Mouse (Mus musculus): ENCODE measurements around the gene Rgs8.

Rgs8 gene

GRCm38 (mm10) chr1:153675591-153675990 lies 22.8 kb downstream of the Rgs8 start:
- no peak for DNase-seq (ENCODE audit: low spot score)

- DNase-seq (ENCODE audit: low spot score) = no peak
These were observed 24.8 kb downstream of the Rgs8 start for GRCm38 (mm10) chr1:153677635-153678034.

GRCm38 (mm10) chr1:153679147-153679546 lies 26.3 kb downstream of the Rgs8 start:
- no peak for DNase-seq (ENCODE audit: low spot score)

- DNase-seq (ENCODE audit: low spot score) = no peak
These were observed 26.8 kb downstream of the Rgs8 start for GRCm38 (mm10) chr1:153679653-153680052.

- no peak for DNase-seq (ENCODE audit: low spot score)
These were observed 27.5 kb downstream of the Rgs8 start for GRCm38 (mm10) chr1:153680363-153680762.

GRCm38 (mm10) chr1:153681036-153681435 lies 28.2 kb downstream of the Rgs8 start:
- no peak for DNase-seq (ENCODE audit: low spot score)

- no peak for DNase-seq (ENCODE audit: low spot score)
These were observed 30.4 kb downstream of the Rgs8 start for GRCm38 (mm10) chr1:153683190-153683589.

GRCm38 (mm10) chr1:153685630-153686029 lies 32.8 kb downstream of the Rgs8 start:
- DNase-seq (ENCODE audit: low spot score) = no peak

- no peak for DNase-seq (ENCODE audit: low spot score)
These were observed 39.7 kb downstream of the Rgs8 start for GRCm38 (mm10) chr1:153692526-153692925.

- no peak for DNase-seq (ENCODE audit: low spot score)
These were observed 41.7 kb downstream of the Rgs8 start for GRCm38 (mm10) chr1:153694372-153695120.

GRCm38 (mm10) chr1:153695398-153695797 lies 42.6 kb downstream of the Rgs8 start:
- DNase-seq (ENCODE audit: low spot score) = no peak

- no peak for DNase-seq (ENCODE audit: low spot score)
These were observed 43.3 kb downstream of the Rgs8 start for GRCm38 (mm10) chr1:153696093-153696492.

- DNase-seq (ENCODE audit: low spot score) = no peak
These were observed 43.7 kb downstream of the Rgs8 start for GRCm38 (mm10) chr1:153696541-153696940.

GRCm38 (mm10) chr1:153697581-153698251 lies 44.9 kb downstream of the Rgs8 start:
- DNase-seq (ENCODE audit: low spot score) = no peak

- DNase-seq (ENCODE audit: low spot score) = no peak
These were observed 45.7 kb downstream of the Rgs8 start for GRCm38 (mm10) chr1:153698311-153699084.

GRCm38 (mm10) chr1:153700448-153701063 lies 47.7 kb downstream of the Rgs8 start:
- DNase-seq (ENCODE audit: low spot score) = no peak

- no peak for DNase-seq (ENCODE audit: low spot score)
These were observed 48.6 kb downstream of the Rgs8 start for GRCm38 (mm10) chr1:153701461-153701860.

GRCm38 (mm10) chr1:153702166-153702852 lies 49.5 kb downstream of the Rgs8 start:
- DNase-seq (ENCODE audit: low spot score) = no peak

- no peak for DNase-seq (ENCODE audit: low spot score)
These were observed 50.1 kb downstream of the Rgs8 start for GRCm38 (mm10) chr1:153702853-153703410.

- no peak for DNase-seq (ENCODE audit: low spot score)
These were observed 50.7 kb downstream of the Rgs8 start for GRCm38 (mm10) chr1:153703445-153703991.

GRCm38 (mm10) chr1:153704174-153704573 lies 51.3 kb downstream of the Rgs8 start:
- no peak for DNase-seq (ENCODE audit: low spot score)
